Mouse (Mus musculus): ENCODE results near the gene Tmem88. TPM values are rescaled to one million over a fixed set of nuclear protein-coding genes. Genes with fewer than 3 reads are reported as not detected.

The Tmem88 gene
- total RNA-seq, 2 experiments from 2014 or later = 2.9 to 4.7 TPM

DNA sequence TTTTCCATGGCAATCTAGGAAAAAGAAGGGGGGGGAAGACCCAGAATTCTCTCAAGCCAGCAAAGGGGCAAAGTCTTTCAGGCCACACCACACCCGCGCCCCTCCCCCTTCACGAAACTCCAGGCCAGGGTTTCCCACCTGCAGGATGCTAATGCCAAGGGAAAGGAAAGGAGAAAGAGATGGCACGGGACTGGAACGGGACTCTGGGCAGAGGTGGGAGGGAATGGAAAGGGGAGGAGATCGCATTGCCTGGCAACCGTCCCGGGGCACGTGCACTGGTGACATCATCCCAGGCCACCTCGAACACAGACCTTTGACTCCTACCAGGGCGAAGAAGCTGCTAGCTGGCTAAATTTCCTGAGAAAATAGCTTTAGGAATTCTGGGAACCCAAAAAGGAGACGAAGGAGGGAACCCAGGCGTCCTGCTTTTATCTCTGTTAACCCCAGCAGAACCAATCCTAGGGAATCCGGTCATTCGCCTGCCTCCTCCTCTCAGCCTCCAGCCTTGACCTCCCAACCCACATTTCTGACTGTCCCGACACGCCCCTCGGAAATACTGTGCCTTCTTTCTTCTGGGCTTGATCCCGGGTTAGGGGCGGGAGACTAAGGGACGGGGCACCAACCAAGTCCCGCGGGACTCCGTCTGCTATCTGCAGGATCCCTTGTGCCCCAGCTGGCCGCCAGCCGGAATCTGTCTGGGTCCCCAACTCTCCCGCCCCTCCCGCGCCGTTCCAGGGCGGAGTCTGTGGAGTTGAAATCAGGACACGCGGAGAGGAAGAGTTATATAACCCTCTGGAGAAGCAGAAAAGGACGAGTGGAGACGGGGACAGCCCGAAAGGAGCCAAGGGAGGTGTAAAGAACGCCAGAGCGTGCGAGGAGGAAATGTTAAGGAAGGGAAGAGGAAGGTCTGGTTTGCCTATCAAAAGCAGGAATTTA lies 19.7 kb upstream of the Tmem88 start:
- DNase-seq (ENCODE audit: low spot score in 2 of 2) = peak; percentile 88
- intact Hi-C loops (cut with DNase I) = loop anchor here (1.0 to 10.0 kb wide), 2 partner anchors 7 to 323 kb away; partner anchors contain the start of gene Per1

DNA sequence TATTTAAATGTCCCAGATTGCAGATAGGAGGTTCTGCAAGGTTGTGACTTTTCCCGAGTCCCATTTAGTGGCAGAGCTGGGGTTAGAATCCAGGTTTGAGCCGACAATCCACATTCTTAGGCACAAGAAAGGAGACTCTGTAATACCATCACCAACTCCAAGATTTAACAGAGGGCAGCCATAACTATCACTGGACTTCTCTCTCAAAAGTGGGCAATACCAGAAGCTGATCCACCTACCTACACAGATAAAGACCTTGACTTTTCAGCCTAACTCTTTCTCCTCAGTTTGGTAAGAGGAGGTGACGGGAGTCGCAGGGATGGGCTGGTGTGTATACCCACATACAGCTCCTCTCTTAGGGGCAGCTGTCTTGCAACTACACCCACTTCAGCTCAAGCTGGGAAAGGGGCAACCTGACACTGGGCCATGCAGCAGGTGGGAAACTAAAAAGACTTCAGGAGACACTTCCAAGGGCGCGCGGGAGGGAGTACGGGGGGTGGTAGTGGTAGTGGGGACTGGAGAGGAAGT lies 19.0 kb upstream of the Tmem88 start:
- no peak for DNase-seq (ENCODE audit: low spot score in 2 of 2)
- intact Hi-C loops (cut with DNase I) = loop anchor here (10.0 kb wide), 1 partner anchor 322 kb away; the partner anchor contains the start of gene Per1

DNA sequence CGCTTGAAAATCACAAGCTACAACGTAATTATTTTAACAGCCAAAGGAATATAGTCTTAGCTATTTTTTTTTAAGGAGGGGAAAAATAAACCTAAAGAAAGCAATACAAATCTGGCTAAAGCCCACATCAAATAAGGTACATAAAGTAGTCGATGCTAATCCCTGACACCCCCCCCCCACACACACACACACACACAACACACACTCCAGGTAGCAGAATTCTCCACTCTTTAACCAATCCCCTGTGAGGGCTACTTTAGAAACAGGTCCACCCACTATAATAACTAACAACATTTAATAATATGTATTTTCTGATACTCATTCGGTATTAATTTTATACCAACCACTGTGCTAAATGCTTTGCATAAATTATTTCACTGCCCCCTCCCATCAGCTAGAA lies 18.5 kb upstream of the Tmem88 start:
- intact Hi-C loops (cut with DNase I) = loop anchor here (10.0 kb wide), 1 partner anchor 322 kb away; the partner anchor contains the start of gene Per1

DNA sequence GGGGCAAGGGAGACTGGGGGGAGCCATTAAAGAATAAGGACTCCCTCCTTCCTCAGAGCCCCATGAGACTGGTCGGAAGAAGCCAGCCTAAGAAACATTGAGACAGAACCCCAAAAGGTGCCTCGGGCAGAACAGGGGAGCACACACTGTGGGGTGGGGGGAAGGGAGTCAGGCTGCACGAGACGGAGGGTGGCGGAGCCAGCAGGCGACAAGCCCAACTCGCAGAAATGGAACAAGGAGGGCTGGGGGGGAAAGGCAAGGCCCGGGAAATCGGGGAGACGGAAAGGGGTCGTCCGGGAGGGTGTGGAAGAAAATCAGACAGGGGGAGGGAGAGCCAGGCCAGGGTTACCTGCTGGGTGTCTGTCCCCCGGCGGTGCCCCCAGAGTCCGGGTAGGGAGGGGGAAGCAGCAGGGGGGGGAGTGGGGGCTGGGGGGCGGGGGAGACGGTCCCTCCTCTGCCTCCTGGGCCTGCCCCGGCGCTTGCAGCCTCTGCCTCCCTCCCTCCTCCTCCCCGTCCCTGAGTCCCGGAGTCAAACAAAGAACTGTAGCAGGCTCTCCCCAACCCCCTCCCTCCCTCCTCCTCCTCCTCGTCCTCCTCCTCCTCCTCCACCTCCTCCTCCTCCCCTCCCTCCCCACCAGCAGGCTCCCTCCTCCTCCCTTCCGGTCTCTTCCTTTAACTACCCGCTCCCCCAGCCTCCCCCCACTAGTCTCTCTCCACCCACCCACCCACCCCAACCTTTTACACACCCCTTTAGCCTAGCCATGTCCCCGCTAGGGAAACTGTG lies 17.8 kb upstream of the Tmem88 start:
- intact Hi-C loops (cut with DNase I) = loop anchor here (10.0 kb wide), 1 partner anchor 321 kb away; the partner anchor contains the start of gene Per1
- no peak for DNase-seq (ENCODE audit: low spot score in 2 of 2)

More for the DNA sequence above, 18.5 kb upstream of the Tmem88 start:
- no peak for DNase-seq (ENCODE audit: low spot score in 2 of 2)

DNA sequence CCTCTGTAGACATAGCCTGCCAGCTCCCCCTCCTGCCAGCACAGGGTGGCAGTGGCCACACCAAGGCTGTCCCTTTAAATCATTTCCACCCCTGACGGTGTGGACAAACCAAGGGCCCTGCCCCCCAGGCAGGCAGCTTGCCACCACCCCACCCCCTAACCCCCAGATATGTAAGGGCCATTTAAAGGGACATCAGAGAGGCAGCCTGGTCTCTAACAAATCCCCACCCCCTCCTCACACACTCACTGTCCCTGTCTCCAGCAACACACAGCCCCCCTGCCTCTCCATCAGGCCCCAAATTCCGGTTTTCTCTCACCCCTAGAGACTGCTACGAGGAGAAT lies 17.3 kb upstream of the Tmem88 start:
- intact Hi-C loops (cut with DNase I) = loop anchor here (10.0 kb wide), 1 partner anchor 320 kb away; the partner anchor contains the start of gene Per1
- DNase-seq (ENCODE audit: low spot score in 2 of 2) = no peak

DNA sequence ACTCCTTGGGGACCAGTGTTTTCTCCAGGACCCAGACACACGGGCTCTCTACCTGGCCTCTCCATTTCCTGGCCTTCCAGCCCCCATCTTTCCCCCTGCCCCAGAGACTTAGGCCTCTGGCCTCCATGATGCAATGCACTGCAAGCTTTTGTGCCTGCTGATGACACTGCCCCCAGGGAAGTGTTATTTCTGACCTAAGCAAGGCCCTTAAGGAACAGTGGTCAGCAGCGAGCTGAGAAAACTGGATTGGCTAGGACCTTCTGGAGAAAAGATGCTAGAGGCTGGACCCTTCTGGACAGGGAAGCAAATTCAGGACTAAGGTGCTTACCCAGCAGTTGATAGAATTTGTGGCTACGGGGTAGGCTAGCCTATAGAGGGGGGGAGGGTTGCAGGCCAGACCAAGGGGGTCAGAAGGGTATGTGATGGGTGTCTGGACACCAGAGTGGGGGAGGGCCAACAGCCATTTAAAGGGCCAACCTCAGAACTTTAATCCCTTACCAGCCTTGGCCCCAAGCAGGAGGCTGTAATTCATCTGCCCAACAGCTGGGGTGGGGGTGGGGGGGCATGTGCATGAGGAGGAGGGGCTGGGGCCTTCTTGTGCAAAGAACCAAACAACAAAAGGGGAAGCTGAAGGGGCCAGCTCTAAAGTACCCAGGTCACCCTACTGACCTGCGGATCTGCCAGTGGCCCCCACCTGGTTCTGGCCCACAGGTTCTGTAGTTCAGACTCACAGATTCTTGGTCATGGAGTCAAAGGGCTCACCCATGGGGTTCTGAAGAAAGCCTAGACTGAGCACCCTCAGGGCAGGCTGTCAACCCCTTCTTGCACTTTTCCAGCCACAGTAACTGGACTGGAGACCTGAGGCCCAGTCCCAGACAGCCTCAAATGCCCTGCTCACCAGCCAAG lies 16.6 kb upstream of the Tmem88 start:
- DNase-seq (ENCODE audit: low spot score in 2 of 2) = no peak
- intact Hi-C loops (cut with DNase I) = loop anchor here (10.0 kb wide), 1 partner anchor 320 kb away; the partner anchor contains the start of gene Per1

DNA sequence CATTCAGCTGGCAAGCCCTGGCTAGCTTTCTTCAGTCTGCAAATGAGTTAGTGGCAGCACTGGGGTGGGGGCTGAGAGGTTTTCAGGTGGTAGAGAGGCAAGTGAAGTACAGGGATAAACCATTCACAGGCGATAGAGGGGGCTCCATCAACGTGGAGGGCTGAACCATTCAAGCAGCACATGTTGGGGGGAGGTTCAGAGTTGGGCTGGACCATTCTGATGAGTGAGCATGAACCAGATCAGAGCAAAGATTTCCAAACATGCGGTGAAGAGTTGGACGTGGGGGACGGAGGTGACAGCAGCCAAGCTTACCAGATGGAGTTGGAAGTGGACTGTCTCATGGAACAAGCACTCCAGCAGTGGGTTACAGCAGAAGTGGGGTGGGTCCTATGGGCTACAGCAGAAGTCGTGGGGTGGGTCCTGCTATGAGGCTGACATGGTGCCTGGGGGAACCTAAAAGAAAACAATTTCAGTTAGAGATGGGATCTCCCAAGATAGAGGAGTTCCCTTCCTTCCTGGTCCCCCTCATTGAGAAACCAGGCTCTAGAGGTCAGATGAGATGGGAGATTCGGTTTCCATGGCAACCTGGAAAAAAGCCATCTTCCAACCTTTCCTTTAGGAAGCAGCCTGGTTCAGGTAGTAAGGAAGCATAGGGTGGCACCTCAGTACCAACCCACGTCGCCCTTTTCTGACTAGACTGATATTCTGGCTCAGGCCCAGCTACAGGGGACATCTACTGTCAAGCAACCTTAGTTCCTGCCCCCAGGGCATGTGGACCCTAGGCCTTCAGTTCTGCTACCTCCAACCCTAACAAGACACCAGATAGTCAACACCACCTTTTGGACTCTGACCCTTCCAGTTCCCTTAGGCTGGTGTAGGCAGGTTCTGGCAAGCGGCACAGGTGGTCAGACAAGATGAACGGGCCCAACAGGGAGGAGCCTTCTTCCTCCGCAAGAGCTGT lies 15.5 kb upstream of the Tmem88 start, which contains the start of gene Kdm6b:
Gene Kdm6b (minus strand): TSS at position 455 of the 961 bp plus-strand sequence.
- no peak for DNase-seq (ENCODE audit: low spot score in 2 of 2)
- intact Hi-C loops (cut with DNase I) = loop anchor here (10.0 kb wide), 1 partner anchor 319 kb away; the partner anchor contains the start of gene Per1

DNA sequence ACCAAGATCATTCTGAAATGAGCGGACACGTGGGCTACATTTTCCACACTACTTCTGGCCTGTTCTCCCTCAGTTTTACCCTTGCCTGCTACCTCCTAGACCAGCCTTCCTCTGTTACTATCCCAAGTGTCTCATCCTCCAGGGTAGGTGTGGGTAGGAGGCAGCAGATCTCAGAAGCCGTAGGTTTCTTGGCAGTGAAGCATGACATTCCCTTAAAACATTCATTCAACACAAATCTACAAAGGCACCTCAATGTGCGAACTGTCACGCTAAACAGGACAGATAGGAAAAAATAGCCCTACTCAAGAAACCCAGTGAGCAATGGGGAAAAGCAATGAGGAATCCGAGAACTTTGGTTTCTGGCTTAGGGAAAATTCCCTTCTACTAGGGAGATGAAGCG lies 14.5 kb upstream of the Tmem88 start:
- DNase-seq (ENCODE audit: low spot score in 2 of 2) = no peak
- intact Hi-C loops (cut with DNase I) = loop anchor here (10.0 kb wide), 1 partner anchor 318 kb away; the partner anchor contains the start of gene Per1

DNA sequence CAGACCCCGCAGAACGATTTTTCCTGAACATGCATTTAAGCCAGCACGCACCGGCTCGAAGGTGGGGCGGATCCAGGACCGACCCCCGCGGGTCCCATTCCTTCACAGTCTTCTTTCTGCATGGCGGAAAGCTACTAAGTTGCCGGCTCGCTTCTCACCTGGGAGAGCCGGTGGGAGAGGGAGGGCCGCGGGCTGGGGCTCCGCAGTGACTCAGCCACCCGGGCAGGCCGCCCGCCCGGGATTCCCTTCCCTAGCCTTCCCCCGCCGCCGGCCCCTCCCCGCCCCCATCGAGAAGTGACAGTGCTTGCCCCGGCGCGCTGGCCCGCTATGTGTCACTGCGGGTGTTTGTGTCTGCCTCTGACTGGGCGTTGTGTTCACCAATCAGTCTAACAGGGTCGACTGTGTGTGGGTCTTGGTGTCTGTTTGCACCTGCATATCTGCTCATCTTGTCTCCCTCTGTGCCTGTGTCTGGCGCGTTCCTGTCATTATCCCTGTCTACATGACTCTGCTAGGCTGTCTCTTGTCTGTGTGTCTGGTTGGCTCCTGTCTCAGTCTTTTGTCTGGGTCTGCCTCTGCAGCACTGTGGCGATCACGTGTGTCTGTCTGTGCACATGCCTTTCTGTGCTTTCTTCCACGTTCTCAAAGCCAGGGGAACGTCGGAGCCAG lies 13.6 kb upstream of the Tmem88 start:
- peak; percentile 61 to 70 for DNase-seq (ENCODE audit: low spot score in 2 of 2)
- intact Hi-C loops (cut with DNase I) = loop anchor here (10.0 kb wide), 1 partner anchor 317 kb away; the partner anchor contains the start of gene Per1

DNA sequence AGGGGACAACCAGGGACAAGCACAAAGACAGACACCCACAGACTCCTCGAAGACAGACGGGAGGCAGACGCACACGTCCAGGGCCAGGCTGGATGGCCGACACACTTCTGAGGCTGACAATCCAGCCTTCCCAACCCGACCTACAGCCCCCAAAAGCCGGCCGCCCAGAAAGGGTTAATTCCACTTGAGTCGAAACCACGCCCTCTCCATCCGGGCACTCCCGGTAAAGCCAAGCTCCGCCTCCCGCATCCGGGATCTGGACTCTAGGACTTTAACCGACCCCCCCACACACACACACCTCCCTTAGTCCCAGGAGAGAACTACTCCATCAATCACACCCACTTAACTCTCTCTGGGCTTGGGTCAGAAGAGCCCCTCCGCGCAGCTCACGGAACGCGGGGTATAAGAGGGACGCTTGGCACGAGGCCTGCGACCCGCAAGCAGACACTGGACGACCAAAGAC lies 13.1 kb upstream of the Tmem88 start:
- DNase-seq (ENCODE audit: low spot score in 2 of 2) = peak; percentile 89 to 90
- intact Hi-C loops (cut with DNase I) = loop anchor here (10.0 kb wide), 1 partner anchor 316 kb away; the partner anchor contains the start of gene Per1

DNA sequence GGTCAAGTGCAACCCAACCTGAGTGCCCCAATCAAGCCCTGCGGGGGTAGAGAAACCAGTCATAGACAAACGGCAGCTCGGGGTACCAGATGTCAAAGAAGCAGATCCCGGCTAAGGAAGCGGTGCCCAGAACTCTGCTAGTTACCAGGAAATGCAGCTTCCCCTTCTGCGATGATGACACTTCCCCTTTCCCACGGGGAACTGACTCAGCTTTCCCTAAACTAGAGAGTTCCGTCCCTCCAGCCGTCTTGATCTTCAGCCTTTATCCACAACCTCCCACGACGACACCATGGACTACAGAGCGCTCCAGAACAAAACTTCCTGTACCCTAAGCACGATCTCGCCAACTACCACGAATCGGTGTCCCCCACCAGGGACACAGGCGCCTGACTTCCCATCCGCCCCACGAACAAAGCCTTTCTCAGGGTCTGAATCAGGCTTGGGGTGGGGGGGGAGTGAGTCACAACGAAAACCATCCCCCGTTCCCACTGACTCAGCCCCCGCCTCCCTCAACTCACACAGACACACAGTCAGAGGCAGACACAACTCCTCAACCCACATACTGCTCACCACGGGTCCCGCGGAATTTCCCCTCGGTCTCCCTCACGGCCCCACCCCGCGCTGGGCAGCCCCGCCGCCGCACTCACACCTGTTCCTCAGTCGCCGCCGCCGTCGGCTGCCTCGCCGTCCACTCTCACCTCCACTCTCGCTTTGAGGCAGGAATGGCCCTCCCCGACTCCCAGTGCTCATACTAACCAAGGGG lies 12.5 kb upstream of the Tmem88 start:
- intact Hi-C loops (cut with DNase I) = loop anchor here (1.0 to 10.0 kb wide), 2 partner anchors 8 to 316 kb away; partner anchors contain the start of gene Per1

DNA sequence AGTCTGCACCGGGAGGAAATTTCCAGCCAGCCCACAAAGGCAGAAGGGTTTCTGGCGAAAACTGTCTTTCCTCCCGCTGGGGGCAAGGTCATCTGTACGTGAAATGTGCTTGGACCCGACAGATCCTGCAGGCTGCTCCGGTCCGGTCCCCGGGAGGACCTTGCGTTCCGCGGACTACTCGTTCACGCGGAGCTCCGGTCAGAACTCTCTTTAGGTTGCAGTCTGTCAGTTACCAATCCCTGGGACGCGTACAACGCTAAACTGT lies 11.9 kb upstream of the Tmem88 start:
- intact Hi-C loops (cut with DNase I) = loop anchor here (1.0 to 10.0 kb wide), 2 partner anchors 8 to 315 kb away; partner anchors contain the start of gene Per1
- no peak for DNase-seq (ENCODE audit: low spot score in 2 of 2)

More for the DNA sequence above, 12.5 kb upstream of the Tmem88 start:
- peak in 1 of 2 experiments; percentile 65 for DNase-seq (ENCODE audit: low spot score in 2 of 2)

DNA sequence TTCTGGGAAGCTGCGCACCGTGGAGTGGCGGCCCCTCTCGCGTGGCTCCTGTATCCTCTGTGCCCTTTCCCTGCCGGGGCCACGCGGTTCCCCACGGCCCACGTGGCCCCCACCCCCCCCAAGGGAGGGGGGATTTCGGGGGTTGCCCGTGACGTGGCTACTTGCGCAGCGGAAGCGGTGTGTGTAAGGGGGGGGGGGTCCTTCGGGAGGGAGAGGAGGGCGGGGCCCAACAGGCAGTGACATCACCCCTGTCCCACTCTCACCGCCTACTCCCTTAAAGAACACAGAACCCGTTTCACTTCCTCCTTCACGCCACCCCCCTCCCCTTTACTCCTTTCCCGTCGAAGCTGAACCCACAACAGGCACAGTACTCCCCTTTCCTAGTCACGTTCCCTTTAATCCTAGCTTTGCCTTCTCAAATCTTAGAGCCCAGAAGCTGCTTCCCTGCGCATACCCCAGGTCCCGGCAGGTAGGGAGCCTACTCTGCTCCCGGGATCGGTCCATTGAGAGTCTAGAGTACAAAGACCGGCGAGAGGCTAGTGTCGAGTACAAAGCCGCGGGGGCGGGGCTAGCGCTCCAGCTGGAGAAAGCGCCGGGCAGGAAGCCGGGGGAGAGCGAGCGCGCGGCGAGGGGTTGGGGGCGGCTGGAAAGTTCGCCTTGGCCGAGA lies 11.5 kb upstream of the Tmem88 start:
- DNase-seq (ENCODE audit: low spot score in 2 of 2) = peak; percentile 85 to 88
- intact Hi-C loops (cut with DNase I) = loop anchor here (1.0 to 10.0 kb wide), 2 partner anchors 9 to 315 kb away; partner anchors contain the start of gene Per1

DNA sequence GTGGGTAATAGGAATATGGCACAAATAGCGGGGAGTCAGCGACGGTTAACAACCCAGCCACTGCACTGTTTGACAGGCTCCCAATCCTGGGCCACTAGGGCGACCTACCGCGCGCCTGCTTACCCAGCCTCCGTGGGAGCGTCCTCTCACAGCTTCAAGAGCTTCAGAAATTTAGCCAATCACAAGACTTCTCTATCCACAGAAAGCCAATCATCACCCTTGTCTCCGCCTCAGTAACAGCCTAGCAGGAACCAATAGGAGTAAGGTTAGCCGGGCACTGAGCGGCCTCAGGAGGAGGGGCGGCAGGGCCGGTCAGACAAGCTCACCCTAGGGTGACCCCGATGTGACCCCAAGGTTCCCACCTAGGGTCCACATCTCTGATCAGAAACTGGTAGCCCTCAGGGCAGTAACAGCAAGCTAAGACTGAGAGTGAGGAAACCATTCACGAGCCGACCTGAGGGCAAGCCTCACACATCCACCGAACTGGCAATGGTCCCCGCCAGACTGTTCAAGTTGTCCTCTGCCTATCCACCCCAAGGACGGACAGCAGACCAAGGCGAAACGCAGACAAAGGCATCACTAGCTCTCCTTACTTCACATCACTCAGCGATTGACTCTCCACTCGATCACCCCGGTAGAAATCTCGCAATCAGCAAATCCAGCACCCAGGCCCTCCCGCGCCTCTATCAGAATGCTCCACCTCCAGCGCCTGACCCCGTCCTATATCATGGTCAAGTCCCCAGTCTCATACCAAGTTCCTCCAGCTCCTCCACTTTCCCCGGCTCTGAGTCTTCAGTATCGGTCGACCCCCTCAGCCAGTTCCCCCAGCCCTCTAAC lies 10.7 kb upstream of the Tmem88 start:
- DNase-seq (ENCODE audit: low spot score in 2 of 2) = peak; percentile 82 to 86
- intact Hi-C loops (cut with DNase I) = no loop called here

DNA sequence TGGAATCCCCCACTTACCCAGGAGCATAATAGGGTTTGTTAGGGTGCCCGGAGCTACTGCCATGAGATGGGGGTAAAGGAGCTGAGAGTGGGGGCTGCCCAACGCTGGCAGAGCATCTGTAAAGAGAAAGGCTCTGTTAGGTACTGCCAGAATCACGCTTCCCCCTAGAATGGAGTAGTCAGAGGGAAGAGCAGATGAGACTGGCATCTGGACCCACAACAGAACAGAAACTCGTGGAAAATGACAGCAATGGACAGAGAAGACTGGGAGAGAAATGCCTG lies 9.6 kb upstream of the Tmem88 start:
- intact Hi-C loops (cut with DNase I) = no loop called here
- no peak for DNase-seq (ENCODE audit: low spot score in 2 of 2)

Data from left cerebral cortex, postnatal 36 days (tissue).